Mouse (Mus musculus): Measurements from ENCODE around the gene 1700067P10Rik.

GRCm38 (mm10) chr17:48080626-48081025 is 8.5 kb upstream of the 1700067P10Rik start:
- TF ChIP-seq POLR2A (IDR thresholded peaks at IDR 0.05; ENCODE audit: insufficient read depth, low read depth, low read length) (no peak), CTCF (IDR thresholded peaks at IDR 0.05) (no peak)
